Mouse (Mus musculus) adrenal gland, adult (tissue): ENCODE measurements around the gene Defa21.
"Not testable (repeated sequence)": the region's sequence is repeated elsewhere in the genome, so short reads cannot be mapped to it uniquely, and the experiment has no call there.

Experiments used
- DNase-seq, 2 experiments: peaks; one replicate each; pipeline ENCODE4 v3.0.0; 2022 to 2023; ENCODE audit warnings: low spot score in 1 of 2; ENCODE audit not compliant: inconsistent age in 2 of 2

Gene Defa21

DNA sequence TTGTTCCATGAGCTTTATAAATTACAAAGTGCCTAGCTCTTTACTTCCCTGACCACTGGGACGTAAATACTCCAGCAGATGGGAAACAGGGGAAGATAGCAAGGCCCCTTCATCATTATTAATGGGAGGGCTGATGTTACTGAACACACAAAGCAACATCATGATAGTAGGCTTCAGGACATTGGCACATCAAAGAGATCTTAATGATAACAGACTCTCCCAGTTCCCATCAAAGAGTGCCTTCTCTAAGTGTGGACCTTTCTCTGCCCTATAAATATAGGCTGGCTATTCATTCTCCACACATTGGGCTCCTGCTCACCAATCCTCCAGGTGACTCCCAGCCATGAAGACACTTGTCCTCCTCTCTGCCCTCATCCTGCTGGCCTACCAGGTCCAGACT is at the start of gene Defa21:
Gene Defa21, plus strand, starts transcription at position 301 of the 400 bp plus-strand sequence.
- DNase-seq, result not testable (repeated sequence)

DNA sequence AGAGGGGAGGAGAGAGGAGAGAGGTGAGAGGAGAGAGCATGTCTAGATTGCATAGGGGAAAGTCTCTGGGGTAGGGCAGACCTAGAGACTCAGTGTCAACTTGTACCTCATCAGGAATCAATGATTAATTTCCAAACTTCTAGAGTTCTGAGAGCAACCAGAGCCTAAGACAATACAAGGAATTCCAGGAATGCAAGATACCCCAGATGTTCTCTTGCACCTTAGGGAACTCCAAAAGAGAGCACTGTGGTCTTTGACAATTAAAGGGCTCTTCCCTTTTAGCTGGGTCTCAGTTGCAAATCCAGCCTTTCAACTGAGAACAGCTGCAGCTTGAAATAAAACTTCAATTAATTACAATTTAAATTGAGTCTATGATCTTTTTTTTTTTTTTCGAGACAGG is 45.5 kb upstream of the Defa21 start:
- DNase-seq, result no peak

DNA sequence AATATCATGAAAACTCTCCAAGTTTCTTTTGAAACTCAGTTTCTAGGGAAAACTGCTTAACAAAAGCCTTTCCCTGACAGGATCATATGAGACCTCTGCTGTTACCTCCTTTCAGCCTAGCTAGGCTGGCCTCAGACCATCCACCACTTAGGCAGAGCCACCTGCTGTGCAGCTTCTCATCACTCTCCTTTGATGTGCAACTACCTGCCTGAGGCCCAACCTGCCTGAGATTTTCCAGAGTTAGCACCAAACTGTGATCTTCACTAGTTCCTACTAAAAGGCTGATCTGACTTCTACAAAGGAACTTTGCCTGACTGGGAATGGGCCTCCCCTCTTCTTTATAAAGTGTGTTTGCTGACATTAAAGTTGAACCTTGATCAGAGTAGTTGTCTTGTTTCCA is 31.3 kb upstream of the Defa21 start:
- DNase-seq, result not testable (repeated sequence)

DNA sequence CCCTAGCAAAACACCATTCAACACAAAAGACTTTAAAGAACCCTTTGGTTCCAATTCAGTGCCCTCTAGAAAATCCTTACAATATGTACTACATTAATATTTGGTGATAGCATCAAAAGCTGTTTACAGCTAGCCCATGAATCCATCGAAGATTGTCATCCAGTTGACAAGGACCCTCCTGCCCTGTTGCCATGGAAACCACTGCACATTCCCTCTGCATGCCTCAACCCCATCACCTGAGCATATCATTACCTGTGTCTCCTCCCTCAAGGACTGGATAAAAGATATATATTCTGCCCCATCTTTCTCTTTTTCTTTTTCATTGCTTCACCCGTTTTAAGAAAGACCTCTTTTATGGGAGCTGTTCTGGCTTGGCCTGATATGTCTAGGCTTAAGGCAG is 28.6 kb upstream of the Defa21 start:
- no peak for DNase-seq

DNA sequence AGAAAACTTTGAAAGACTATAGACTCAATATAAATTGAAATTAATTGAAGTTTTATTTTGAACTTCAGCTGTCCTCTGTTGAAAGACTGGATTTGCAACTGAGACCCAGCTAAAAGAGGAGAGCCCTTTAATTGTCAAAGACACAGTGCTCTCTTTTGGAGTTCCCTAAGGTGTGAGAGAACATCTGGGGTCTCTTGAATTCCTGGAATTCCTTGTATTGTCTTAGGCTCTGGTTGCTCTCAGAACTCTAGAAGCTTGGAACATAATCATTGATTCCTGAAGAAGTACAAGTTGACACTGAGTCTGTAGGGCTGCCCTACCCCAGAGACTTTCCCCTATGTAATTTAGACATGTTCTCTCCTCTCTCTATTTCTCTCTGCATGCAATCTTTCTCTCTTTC is 28.1 kb upstream of the Defa21 start:
- DNase-seq, result no peak

DNA sequence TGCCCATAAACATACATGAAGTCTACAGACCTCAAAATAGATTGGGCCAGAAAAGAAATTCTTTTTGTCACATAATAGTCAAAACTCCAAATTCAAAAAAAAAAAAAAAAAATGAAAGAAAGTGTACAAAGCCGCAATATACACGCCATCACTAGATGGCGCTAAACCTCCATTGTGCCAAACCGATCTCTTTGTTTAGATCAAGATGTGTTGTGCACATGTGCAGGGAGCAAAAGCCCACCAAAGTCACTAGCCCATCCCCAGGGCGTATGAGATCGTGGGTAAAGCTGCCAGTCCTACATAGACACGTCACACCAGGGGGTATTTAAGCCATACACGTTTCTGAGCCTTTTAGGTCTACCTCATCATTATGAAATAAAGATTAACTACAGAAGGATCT is 24.2 kb upstream of the Defa21 start:
- peak in 1 of 2 experiments; percentile 58 for DNase-seq

DNA sequence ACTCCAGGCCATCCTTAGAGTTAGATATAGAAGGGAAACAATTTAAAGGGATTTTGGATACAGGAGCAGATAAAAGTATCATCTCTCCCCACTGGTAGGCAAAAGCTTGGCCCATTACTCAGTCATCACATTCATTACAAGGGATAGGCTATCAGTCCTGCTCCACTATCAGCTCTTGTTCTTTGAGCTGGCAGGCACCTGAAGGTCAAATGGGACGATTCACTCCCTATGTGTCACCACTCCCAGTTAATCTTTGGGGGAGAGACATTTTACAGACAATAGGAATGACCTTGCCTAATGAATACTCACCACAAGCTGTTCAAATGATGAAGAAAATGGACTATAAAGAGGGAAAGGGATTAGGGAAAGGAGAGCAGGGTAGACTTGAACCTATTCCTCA is 18.5 kb upstream of the Defa21 start:
- DNase-seq, result peak in 1 of 2 experiments; percentile 41

DNA sequence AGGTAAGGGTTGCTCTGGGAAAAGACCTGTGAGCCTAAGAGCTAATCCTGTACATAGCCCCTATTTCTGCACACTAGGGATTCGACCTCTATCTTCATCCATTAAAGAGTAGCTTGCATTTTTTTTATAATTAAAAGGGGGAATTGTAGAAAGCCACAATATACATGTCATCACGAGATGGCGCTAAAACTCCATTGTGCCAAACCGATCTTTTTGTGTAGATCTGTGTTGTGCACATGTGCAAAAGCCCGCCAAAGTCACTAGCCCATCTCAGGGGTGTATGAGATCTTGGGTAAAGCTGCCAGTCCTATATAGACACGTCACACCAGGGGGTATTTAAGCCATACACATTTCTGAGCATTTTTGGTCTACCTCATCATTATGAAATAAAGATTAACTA is 16.8 kb upstream of the Defa21 start:
- peak in 1 of 2 experiments; percentile 76 for DNase-seq

DNA sequence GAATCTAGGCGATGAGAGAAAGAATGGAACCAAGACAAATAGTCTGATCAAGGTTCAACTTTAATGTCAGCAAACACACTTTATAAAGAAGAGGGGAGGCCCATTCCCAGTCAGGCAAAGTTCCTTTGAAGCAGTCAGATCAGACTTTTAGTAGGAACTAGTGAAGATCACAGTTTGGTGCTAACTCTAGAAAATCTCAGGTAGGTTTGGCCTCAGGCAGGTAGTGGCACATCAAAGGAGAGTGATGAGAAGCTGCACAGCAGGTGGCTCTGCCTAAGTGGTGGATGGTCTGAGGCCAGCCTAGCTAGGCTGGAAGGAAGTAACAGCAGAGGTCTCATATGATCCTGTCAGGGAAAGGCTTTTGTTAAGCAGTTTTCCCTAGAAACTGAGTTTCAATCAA is 14.8 kb upstream of the Defa21 start:
- not testable (repeated sequence) for DNase-seq

DNA sequence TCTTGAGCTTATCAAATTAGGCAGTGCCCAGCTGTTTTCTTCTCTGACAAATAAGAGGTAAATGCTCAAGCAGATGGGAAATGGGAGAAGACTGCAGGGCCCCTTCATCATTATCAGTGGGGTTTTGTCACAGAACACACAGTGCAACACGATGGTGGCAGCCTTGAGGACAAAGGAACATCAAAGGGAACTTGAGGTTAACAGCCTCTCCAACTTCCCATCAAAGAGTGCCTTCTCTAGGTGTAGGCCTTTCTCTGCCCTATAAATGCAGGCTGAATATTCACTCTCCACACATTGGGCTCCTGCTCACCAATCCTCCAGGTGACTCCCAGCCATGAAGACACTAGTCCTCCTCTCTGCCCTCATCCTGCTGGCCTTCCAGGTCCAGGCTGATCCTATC is 29.4 kb downstream of the Defa21 start, which contains the start of gene Defa23:
Gene Defa23, plus strand, starts transcription at position 301 of the 400 bp plus-strand sequence.
- not testable (repeated sequence) for DNase-seq

DNA sequence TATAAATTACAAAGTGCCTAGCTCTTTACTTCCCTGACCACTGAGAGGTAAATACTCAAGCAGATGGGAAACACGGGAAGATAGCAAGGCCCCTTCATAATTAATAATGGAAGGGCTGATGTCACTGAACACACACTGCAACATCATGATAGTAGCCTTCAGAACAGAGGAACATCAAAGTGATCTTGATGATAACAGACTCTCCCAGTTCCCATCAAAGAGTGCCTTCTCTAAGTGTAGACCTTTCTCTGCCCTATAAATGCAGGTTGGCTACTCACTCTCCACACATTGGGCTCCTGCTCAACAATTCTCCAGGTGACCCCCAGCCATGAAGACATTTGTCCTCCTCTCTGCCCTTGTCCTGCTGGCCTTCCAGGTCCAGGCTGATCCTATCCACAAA is 39.4 kb downstream of the Defa21 start, which contains the start of gene Defa35:
Gene Defa35, plus strand, starts transcription at position 301 of the 400 bp plus-strand sequence.
- not testable (repeated sequence) for DNase-seq
